Comparison of ENCODE assay signal across 21 mouse cellular contexts in the genomic region with DNA sequence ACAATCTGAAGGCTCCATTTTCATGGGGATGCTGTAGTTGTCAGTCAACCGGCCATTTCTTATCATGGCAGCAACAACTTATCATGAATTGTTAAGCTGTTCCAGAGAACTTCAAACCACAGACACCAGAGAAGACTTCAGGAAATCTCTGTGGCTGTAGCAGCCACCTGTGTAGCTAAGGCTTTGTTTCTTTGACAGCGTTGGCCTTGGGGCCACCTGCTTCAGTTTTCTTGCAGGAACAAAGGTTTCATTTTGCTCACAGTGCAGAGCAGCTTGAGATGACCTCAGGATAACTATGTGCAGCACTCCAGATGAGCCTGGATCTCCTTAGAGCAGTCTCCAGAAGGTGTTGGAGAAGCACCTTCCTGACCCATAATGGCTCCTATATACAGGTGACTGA. TPM values are rescaled to one million over a fixed set of nuclear protein-coding genes. Genes with fewer than 3 reads are reported as not detected.
"Had no signal": no experiment of that assay in that cellular context is flagged by ENCODE, and none has a peak within 500 bp of the region (broad histone marks: within the 10 kb centered on the region; RNA-seq: fewer than 3 reads in every experiment).

No protein-coding gene starts in this region.

- H3K9me3 ChIP-seq: limb, embryonic 12.5 days; liver, embryonic 13.5 days; lung, embryonic 15.5 days; megakaryocyte, embryonic 14.5 days; midbrain, embryonic 15.5 days; neural tube, embryonic 13.5 days had no signal

- H3K4me1 ChIP-seq: liver, embryonic 13.5 days; lung, embryonic 15.5 days had no signal

- H3K4me2 ChIP-seq: limb, embryonic 12.5 days; liver, embryonic 13.5 days; lung, embryonic 15.5 days; midbrain, embryonic 11.5 days; midbrain, embryonic 15.5 days; neural tube, embryonic 13.5 days had no signal

- H3K27me3 ChIP-seq: limb, embryonic 12.5 days; liver, embryonic 13.5 days; lung, embryonic 15.5 days; midbrain, embryonic 15.5 days; neural tube, embryonic 13.5 days had no signal

- H3K27ac ChIP-seq: layer of hippocampus, adult 2 months; limb, embryonic 12.5 days; liver, embryonic 13.5 days; lung, embryonic 15.5 days; macrophage; midbrain, embryonic 15.5 days; neural tube, embryonic 13.5 days had no signal

- H3K9ac ChIP-seq: limb, embryonic 12.5 days; liver, embryonic 13.5 days; liver, postnatal 0 days; lung, embryonic 15.5 days; midbrain, embryonic 15.5 days; neural tube, embryonic 13.5 days had no signal

- H3K36me3 ChIP-seq: limb, embryonic 12.5 days; liver, embryonic 13.5 days; lung, embryonic 15.5 days; midbrain, embryonic 15.5 days; neural tube, embryonic 13.5 days had no signal

- ATAC-seq: liver, postnatal 0 days; midbrain, embryonic 15.5 days had no signal

- H3K4me3 ChIP-seq: layer of hippocampus, adult 2 months; limb, embryonic 12.5 days; liver, embryonic 13.5 days; lung, embryonic 15.5 days; megakaryocyte, embryonic 14.5 days; midbrain, embryonic 15.5 days; neural tube, embryonic 13.5 days had no signal

- DNase-seq: kidney, adult 11 months; kidney, adult 9 months; kidney, postnatal 10 days; kidney, postnatal 4 days; liver; liver, embryonic 13.5 days; liver, postnatal 0 days; lung, postnatal 14 days; right cerebral cortex, adult 18-20 months; right cerebral cortex, postnatal 25 days; spleen, adult 18-20 months had no signal

RNA-seq across cellular contexts. Expression of a gene that starts 48.7 kb away (rescaled TPM):
- polyA plus RNA-seq: intestine, embryonic 14.5 days; limb, embryonic 12.5 days; liver, embryonic 13.5 days; liver, postnatal 0 days; lung, embryonic 15.5 days; macrophage; midbrain, embryonic 11.5 days; midbrain, embryonic 15.5 days; neural tube, embryonic 13.5 days; stomach, embryonic 14.5 days had no signal
